Mouse (Mus musculus): Measurements from ENCODE around the gene Chchd1. TPM values are rescaled to one million over a fixed set of nuclear protein-coding genes. Genes with fewer than 3 reads are reported as not detected.
"Not testable (repeated sequence)": the region's sequence is repeated elsewhere in the genome, so short reads cannot be mapped to it uniquely, and the experiment has no call there.

Gene Chchd1
- total RNA-seq, 1 experiment: 136 TPM

GRCm38 (mm10) chr14:20703461-20703860 is 655 bp downstream of the Chchd1 start:
- H3K9me3 ChIP-seq (ENCODE audit: control insufficient read depth, insufficient read depth, low read depth, low read length); in situ Hi-C loops (cut with MboI; ENCODE audit: low sequenced_read_pairs in 2 of 2, unreplicated experiment in 2 of 2); DNase-seq (ENCODE audit: low read depth, low spot score); H3K36me3 ChIP-seq (ENCODE audit: control insufficient read depth, insufficient read depth, low read length, poor library complexity, severe bottlenecking); H3K4me1 ChIP-seq (ENCODE audit: control insufficient read depth in 2 of 2, insufficient read depth in 2 of 2, low read length in 2 of 2, poor library complexity in 1 of 2): not testable (repeated sequence)
- Histone ChIP-seq H3K27ac (ENCODE audit: insufficient read depth, low read depth, low read length, poor library complexity, severe bottlenecking) (peak overlapping the region; percentile 96), H3K4me3 (ENCODE audit: insufficient read depth in 1 of 2, low read depth in 1 of 2, low read length in 2 of 2, poor library complexity in 1 of 2, severe bottlenecking in 1 of 2) (peak overlapping the region; percentile 77 to 79), H3K9ac (ENCODE audit: insufficient read depth, low read depth, low read length, poor library complexity, severe bottlenecking) (peak overlapping the region; percentile 99)
- peak; percentile 72; the same call in 1 of the 2 replicates for TF ChIP-seq ZNF384 (IDR thresholded peaks at IDR 0.05; ENCODE audit: low read depth, low read length)

DNA sequence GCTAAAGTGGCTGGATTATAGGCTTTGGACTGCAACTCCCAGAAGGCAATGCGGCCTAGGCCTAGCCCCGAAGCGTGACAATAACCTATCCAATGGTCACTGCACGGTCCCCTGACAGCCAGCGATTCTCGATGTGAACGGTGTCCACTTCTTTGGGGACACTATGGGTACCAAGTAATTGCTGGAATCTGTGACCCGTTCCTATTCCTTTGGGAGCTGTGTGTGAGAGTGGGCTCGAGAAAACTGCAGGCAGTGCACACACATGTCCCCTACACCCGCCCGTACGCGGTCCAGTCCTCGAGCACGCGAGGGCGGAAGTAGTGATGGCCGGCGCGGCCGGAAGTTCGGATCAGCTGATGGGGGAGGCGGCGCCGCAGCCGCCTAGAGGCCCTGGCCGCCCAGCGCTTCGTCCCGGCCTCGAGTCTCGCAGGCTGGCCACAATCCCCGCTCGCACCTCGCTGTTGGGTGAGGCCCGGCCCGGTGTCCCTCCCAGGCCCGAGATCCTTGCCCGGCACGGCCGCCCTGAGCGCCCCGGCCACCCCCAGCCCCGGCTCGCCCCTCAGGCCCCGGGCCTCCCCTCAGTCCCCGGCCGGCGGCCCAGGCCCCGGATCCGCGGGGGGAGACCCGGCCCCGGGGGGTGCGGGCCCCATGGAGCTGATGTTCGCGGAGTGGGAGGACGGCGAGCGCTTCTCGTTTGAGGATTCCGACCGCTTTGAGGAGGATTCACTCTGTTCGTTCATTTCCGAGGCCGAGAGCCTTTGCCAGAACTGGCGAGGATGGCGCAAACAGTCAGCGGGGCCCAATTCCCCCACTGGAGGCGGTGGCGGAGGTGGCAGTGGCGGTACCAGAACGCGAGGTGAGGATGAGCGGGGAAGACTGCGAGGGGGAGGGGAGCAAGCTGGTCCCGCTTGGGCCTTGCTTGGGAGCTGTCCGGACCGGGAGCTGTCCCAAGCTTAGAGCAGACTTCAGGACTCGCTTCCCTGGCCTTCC is 4.7 kb downstream of the Chchd1 start, which contains the start of gene Zswim8:
TSS of gene Zswim8 (plus strand) at position 352 of the 990 bp plus-strand sequence.
- TF ChIP-seq HCFC1 (IDR thresholded peaks at IDR 0.05; ENCODE audit: borderline replicate concordance, insufficient read depth, low read length) (peak; percentile 85), ZNF384 (IDR thresholded peaks at IDR 0.05; ENCODE audit: low read depth, low read length) (no peak)
- H3K9ac ChIP-seq (ENCODE audit: insufficient read depth, low read depth, low read length, poor library complexity, severe bottlenecking): peak within 1 kb of the TSS; percentile 71
- no peaks in the 10 kb centered on the region; a peak in 1 of 4 replicates for H3K4me1 ChIP-seq (ENCODE audit: control insufficient read depth in 2 of 2, insufficient read depth in 2 of 2, low read length in 2 of 2, poor library complexity in 1 of 2)
- in situ Hi-C loops (cut with MboI; ENCODE audit: low sequenced_read_pairs in 2 of 2, unreplicated experiment in 2 of 2): no loop called here
- H3K27ac ChIP-seq (ENCODE audit: insufficient read depth, low read depth, low read length, poor library complexity, severe bottlenecking): no peak within 1 kb of the TSS
- DNase-seq (ENCODE audit: low read depth, low spot score): no peak
- H3K4me3 ChIP-seq (ENCODE audit: insufficient read depth in 1 of 2, low read depth in 1 of 2, low read length in 2 of 2, poor library complexity in 1 of 2, severe bottlenecking in 1 of 2): peak within 1 kb of the TSS; percentile 66 to 78
- no peaks in the 10 kb centered on the region for H3K9me3 ChIP-seq (ENCODE audit: control insufficient read depth, insufficient read depth, low read depth, low read length)
- peaks cover 2% of the 10 kb centered on the region; the same call in 1 of the 2 replicates for H3K36me3 ChIP-seq (ENCODE audit: control insufficient read depth, insufficient read depth, low read length, poor library complexity, severe bottlenecking)

DNA sequence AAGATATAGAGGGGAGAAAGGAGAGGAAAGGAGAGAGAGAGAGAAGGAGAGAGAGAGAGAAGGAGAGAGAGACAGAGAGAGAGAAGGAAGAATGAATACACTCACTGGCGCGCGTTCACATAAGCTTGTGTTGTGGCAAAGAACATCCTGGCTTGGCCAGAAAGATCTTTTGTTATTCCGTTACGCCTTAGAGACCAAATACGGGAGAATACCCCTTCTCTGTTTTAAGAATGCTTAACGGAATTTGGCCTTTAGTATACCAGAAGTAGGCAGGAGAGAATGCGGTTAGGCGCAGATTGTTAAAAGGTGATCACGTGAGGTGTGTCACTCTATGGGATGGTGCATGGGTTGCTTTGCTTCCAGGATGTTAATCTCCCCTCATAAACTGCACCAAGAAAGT is 5.4 kb downstream of the Chchd1 start:
- Histone ChIP-seq H3K4me3 (ENCODE audit: insufficient read depth in 1 of 2, low read depth in 1 of 2, low read length in 2 of 2, poor library complexity in 1 of 2, severe bottlenecking in 1 of 2) (peak overlapping the region; percentile 66 to 78; a peak in 3 of 4 replicates), H3K36me3 (ENCODE audit: control insufficient read depth, insufficient read depth, low read length, poor library complexity, severe bottlenecking) (peaks cover 2% of the 10 kb centered on the region; the same call in 1 of the 2 replicates), H3K4me1 (ENCODE audit: control insufficient read depth in 2 of 2, insufficient read depth in 2 of 2, low read length in 2 of 2, poor library complexity in 1 of 2) (no peaks in the 10 kb centered on the region; a peak in 1 of 4 replicates), H3K9ac (ENCODE audit: insufficient read depth, low read depth, low read length, poor library complexity, severe bottlenecking) (no peak overlapping the region), H3K27ac (ENCODE audit: insufficient read depth, low read depth, low read length, poor library complexity, severe bottlenecking) (no peak overlapping the region), H3K9me3 (ENCODE audit: control insufficient read depth, insufficient read depth, low read depth, low read length) (no peaks in the 10 kb centered on the region)
- in situ Hi-C loops (cut with MboI; ENCODE audit: low sequenced_read_pairs in 2 of 2, unreplicated experiment in 2 of 2): no loop called here
- DNase-seq (ENCODE audit: low read depth, low spot score): no peak
- no peak for TF ChIP-seq CHD2 (IDR thresholded peaks at IDR 0.05; ENCODE audit: low read depth, low read length)
- no peak for TF ChIP-seq HCFC1 (IDR thresholded peaks at IDR 0.05; ENCODE audit: borderline replicate concordance, insufficient read depth, low read length)

- Histone ChIP-seq H3K27ac (ENCODE audit: insufficient read depth, low read depth, low read length, poor library complexity, severe bottlenecking) (no peak overlapping the region), H3K9me3 (ENCODE audit: control insufficient read depth, insufficient read depth, low read depth, low read length) (no peaks in the 10 kb centered on the region), H3K9ac (ENCODE audit: insufficient read depth, low read depth, low read length, poor library complexity, severe bottlenecking) (peak overlapping the region; percentile 6; the same call in 1 of the 2 replicates), H3K4me3 (ENCODE audit: insufficient read depth in 1 of 2, low read depth in 1 of 2, low read length in 2 of 2, poor library complexity in 1 of 2, severe bottlenecking in 1 of 2) (peak overlapping the region; percentile 28 to 37; a peak in 2 of 4 replicates), H3K36me3 (ENCODE audit: control insufficient read depth, insufficient read depth, low read length, poor library complexity, severe bottlenecking) (peaks cover 4% of the 10 kb centered on the region; the same call in 1 of the 2 replicates), H3K4me1 (ENCODE audit: control insufficient read depth in 2 of 2, insufficient read depth in 2 of 2, low read length in 2 of 2, poor library complexity in 1 of 2) (no peaks in the 10 kb centered on the region; a peak in 1 of 4 replicates)
- DNase-seq (ENCODE audit: low read depth, low spot score): no peak
- no peak for TF ChIP-seq MAFK (IDR thresholded peaks at IDR 0.05; ENCODE audit: insufficient read depth, low read depth, low read length)
- TF ChIP-seq HCFC1 (IDR thresholded peaks at IDR 0.05; ENCODE audit: borderline replicate concordance, insufficient read depth, low read length): no peak
- TF ChIP-seq ZNF384 (IDR thresholded peaks at IDR 0.05; ENCODE audit: low read depth, low read length): no peak
- TF ChIP-seq ZC3H11A (IDR thresholded peaks at IDR 0.05; ENCODE audit: borderline replicate concordance, low read depth, low read length): no peak
- TF ChIP-seq CHD2 (IDR thresholded peaks at IDR 0.05; ENCODE audit: low read depth, low read length): no peak
- in situ Hi-C loops (cut with MboI; ENCODE audit: low sequenced_read_pairs in 2 of 2, unreplicated experiment in 2 of 2): no loop called here
These were observed 11.0 kb downstream of the Chchd1 start for GRCm38 (mm10) chr14:20713832-20714231.

Measured in ES-E14 (cell line).